ENCODE assay signal across 9 mouse cellular contexts in the genomic region with DNA sequence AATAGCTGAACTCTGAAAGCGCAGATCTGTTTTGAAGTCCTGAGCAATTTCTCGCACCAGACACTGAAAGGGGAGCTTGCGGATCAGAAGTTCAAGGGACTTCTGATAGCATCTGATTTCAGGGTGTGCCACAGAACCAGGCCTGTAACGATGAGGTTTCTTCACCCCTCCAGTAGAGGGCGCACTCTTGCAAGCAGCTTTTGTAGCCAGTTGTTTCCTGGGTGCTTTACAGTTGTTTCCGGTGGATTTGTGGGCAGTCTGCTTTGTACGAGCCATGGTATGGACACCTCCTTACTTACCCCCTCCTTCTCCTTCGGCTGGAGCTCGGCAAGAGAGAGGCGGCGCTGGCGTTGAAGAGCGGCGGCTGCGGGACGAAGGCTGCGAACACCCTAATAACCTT. TPM values are rescaled to one million over a fixed set of nuclear protein-coding genes. Genes with fewer than 3 reads are reported as not detected.
DNase-seq lines count a peak whose midpoint lies in the region; ATAC-seq and TF ChIP-seq lines count a peak whose summit lies in the region.
"Not testable (repeated sequence)": the region's sequence is repeated elsewhere in the genome, so short reads cannot be mapped to it uniquely, and the experiment has no call there.
"Had no signal": no experiment of that assay in that cellular context is flagged by ENCODE, and none has a peak within 500 bp of the region (broad histone marks: within the 10 kb centered on the region; RNA-seq: fewer than 3 reads in every experiment).

No protein-coding gene starts in this region.

- peaks cover 29% of the 10 kb centered on the region for H3K4me1 ChIP-seq in E14TG2a.4 (replicated peaks; ENCODE audit: low read depth, low read length)
- not testable (repeated sequence) for H3K4me1 ChIP-seq in cortical plate, adult 2 months (ENCODE audit: control insufficient read depth, insufficient read depth, low read length); liver, adult 2 months (ENCODE audit: control insufficient read depth, insufficient read depth, low read length); midbrain, postnatal 0 days (ENCODE audit: insufficient read depth, low read length); thymus, adult 2 months (replicated peaks; ENCODE audit: control insufficient read depth, insufficient read depth, low read length)

- not testable (repeated sequence) for H3K4me2 ChIP-seq in midbrain, postnatal 0 days (ENCODE audit: low read depth, low read length, poor library complexity, severe bottlenecking)

- H3K9me3 ChIP-seq in E14TG2a.4 (ENCODE audit: low read length) = peaks cover 14% of the 10 kb centered on the region
- not testable (repeated sequence) for H3K9me3 ChIP-seq in midbrain, postnatal 0 days (ENCODE audit: low read length)

- 85% methylated on average over 17 of the region's 17 CpGs for WGBS in liver, adult 2 months
- WGBS in midbrain, postnatal 0 days = 85% methylated on average over 17 of the region's 17 CpGs
- WGBS in thymus, adult 2 months = 82% methylated on average over 17 of the region's 17 CpGs

- H3K36me3 ChIP-seq in E14TG2a.4 (ENCODE audit: insufficient read depth, low read length); liver, adult 2 months (ENCODE audit: control insufficient read depth, insufficient read depth, low read length); midbrain, postnatal 0 days (ENCODE audit: insufficient read depth, low read length); thymus, adult 2 months (ENCODE audit: control insufficient read depth, insufficient read depth, low read length): not testable (repeated sequence)

- DNase-seq in adipocyte (ENCODE audit: low spot score) = peak; percentile 21
- DNase-seq in kidney, adult 18-20 months = peak; percentile 29
- DNase-seq in liver, adult 2 months (ENCODE audit: extremely low read depth, low read depth, low spot score) = peak; percentile 22
- not testable (repeated sequence) for DNase-seq in midbrain, postnatal 0 days (ENCODE audit: low spot score)
- peak; percentile 33 for DNase-seq in thymus, adult 2 months

- H3K27ac ChIP-seq in cortical plate, adult 2 months (ENCODE audit: insufficient read depth, low read length); liver, adult 2 months (replicated peaks; ENCODE audit: insufficient read depth, low read depth, low read length); midbrain, postnatal 0 days (ENCODE audit: low read depth, low read length); thymus, adult 2 months (ENCODE audit: control insufficient read depth, insufficient read depth, low read length): not testable (repeated sequence)

- not testable (repeated sequence) for H3K79me2 ChIP-seq in liver, adult 2 months (ENCODE audit: control insufficient read depth, insufficient read depth, low read length)

- not testable (repeated sequence) for ATAC-seq in midbrain, postnatal 0 days (ENCODE audit: low FRiP score)

- TF ChIP-seq POLR2A in cortical plate, adult 2 months (IDR thresholded peaks at IDR 0.05; ENCODE audit: extremely low read depth, insufficient read depth, low read length); liver, adult 2 months (IDR thresholded peaks at IDR 0.05; ENCODE audit: extremely low read depth, insufficient read depth, low read length); thymus, adult 2 months (IDR thresholded peaks at IDR 0.05; ENCODE audit: control insufficient read depth, extremely low read depth, insufficient read depth, low read length, poor library complexity): not testable (repeated sequence)

- H3K9ac ChIP-seq in liver, adult 2 months (ENCODE audit: low read depth, low read length); midbrain, postnatal 0 days (replicated peaks; ENCODE audit: low read length, poor library complexity, severe bottlenecking): not testable (repeated sequence)

- H3K4me3 ChIP-seq in E14TG2a.4 (replicated peaks; ENCODE audit: low read length); cortical plate, adult 2 months (ENCODE audit: insufficient read depth, low read length); liver, adult 2 months (ENCODE audit: insufficient read depth, low read depth, low read length); midbrain, postnatal 0 days (ENCODE audit: low read depth, low read length); thymus, adult 2 months (ENCODE audit: control insufficient read depth, insufficient read depth, low read length): not testable (repeated sequence)

- peak; percentile 59 for TF ChIP-seq CTCF in E14TG2a.4 (conservative IDR thresholded peaks at IDR 0.05; ENCODE audit: low read length)
- peak; percentile 44; the same call in 1 of the 2 replicates for TF ChIP-seq CTCF in cortical plate, adult 2 months (IDR thresholded peaks at IDR 0.05; ENCODE audit: extremely low read depth, insufficient read depth, low read length)
- peak; percentile 62 for TF ChIP-seq CTCF in liver, adult 2 months (IDR thresholded peaks at IDR 0.05; ENCODE audit: low read depth, low read length)
- TF ChIP-seq CTCF in midbrain, postnatal 0 days (IDR thresholded peaks at IDR 0.05) = peak; percentile 52
- TF ChIP-seq CTCF in thymus, adult 2 months (IDR thresholded peaks at IDR 0.05; ENCODE audit: borderline replicate concordance, control insufficient read depth, extremely low read depth, insufficient read depth, low read length, poor library complexity) = peak; percentile 58; the same call in 1 of the 2 replicates

- H3K27me3 ChIP-seq in E14TG2a.4 (ENCODE audit: insufficient read depth, low read length); liver, adult 2 months (ENCODE audit: control insufficient read depth, insufficient read depth, low read length); midbrain, postnatal 0 days (ENCODE audit: insufficient read depth, low read length); thymus, adult 2 months (ENCODE audit: control insufficient read depth, insufficient read depth, low read length): not testable (repeated sequence)

RNA-seq across cellular contexts. Expression of gene Rnf112, which starts 37.4 kb away (rescaled TPM):
- 453 and 528 TPM in 2 replicates for polyA plus RNA-seq in cortical plate, adult 2 months (2012; rRNA removed)
- not detected in 2 replicates for total RNA-seq in liver, adult 2 months (2014; rRNA removed)
- polyA plus RNA-seq in liver, adult 2 months (2012; rRNA removed) = not detected in 2 replicates
- 75.6 and 86.9 TPM in 2 replicates for total RNA-seq in midbrain, postnatal 0 days (2014; rRNA removed)
- polyA plus RNA-seq in midbrain, postnatal 0 days (2015; fragmentation: Nextera tagmentation; extraction: Ambion mirVana) = 35.7 and 36.2 TPM in 2 replicates
- polyA plus RNA-seq in thymus, adult 2 months (2012; rRNA removed) = 0.12 and 0.13 TPM in 2 replicates

RNA-seq across cellular contexts. Expression of gene Slc47a1, which starts 38.4 kb away (rescaled TPM):
- polyA plus RNA-seq in cortical plate, adult 2 months (2012; rRNA removed) = 3.8 and 6.4 TPM in 2 replicates
- total RNA-seq in liver, adult 2 months (2014; rRNA removed) = 160 and 169 TPM in 2 replicates
- polyA plus RNA-seq in liver, adult 2 months (2012; rRNA removed) = 151 and 163 TPM in 2 replicates
- total RNA-seq in midbrain, postnatal 0 days (2014; rRNA removed) = 3.0 and 4.9 TPM in 2 replicates
- 2.7 TPM in 2 replicates for polyA plus RNA-seq in midbrain, postnatal 0 days (2015; fragmentation: Nextera tagmentation; extraction: Ambion mirVana)
- polyA plus RNA-seq in thymus, adult 2 months (2012; rRNA removed) = 1.5 and 3.4 TPM in 2 replicates
- polyA plus RNA-seq: limb, embryonic 12.5 days; midbrain, embryonic 10.5 days had no signal

Comparison
In these comparisons a context has a peak if more than half of its experiments do, and no peak if none do; other contexts are left out.
1. RNA of gene Rnf112, which starts 37.4 kb away (polyA plus RNA-seq): 453 to 528 TPM in cortical plate, adult 2 months and 35.7 to 36.2 TPM in midbrain, postnatal 0 days; 0.12 to 0.13 TPM in thymus, adult 2 months and not detected in liver, adult 2 months; every median in the first group is over 10 times any median in the second.
2. RNA of gene Slc47a1, which starts 38.4 kb away (polyA plus RNA-seq): 151 to 163 TPM in liver, adult 2 months; 3.8 to 6.4 TPM in cortical plate, adult 2 months, 1.5 to 3.4 TPM in thymus, adult 2 months and 2.7 TPM in midbrain, postnatal 0 days; every median in the first group is over 10 times any median in the second.
3. Peak in every context shown above with its lines, with median percentiles within 50 percentile points of each other: CTCF ChIP-seq.